Mouse (Mus musculus) adrenal gland, postnatal 4 days (tissue): ENCODE data around the gene Rab3c. TPM values are rescaled to one million over a fixed set of nuclear protein-coding genes. Genes with fewer than 3 reads are reported as not detected.
A peak's percentile ranks its signal among the peaks of the same experiment; 100 is the strongest.

Source experiments
- DNase-seq, 2 experiments: peaks; one replicate each; pipeline ENCODE4 v3.0.0; 2021 to 2022; ENCODE audit warnings: low spot score in 2 of 2, mixed read lengths in 2 of 2
- total RNA-seq, 2 experiments: library from RNA; stranded (reverse); gene quantifications; 2 replicates each; pipeline ENCODE4 v1.2.3; 2021

Rab3c gene
- total RNA-seq, 2 experiments from 2014 or later, result 35.8 to 41.8 TPM

- DNase-seq, result no peak
Measured at GRCm38 (mm10) chr13:110097424-110098050, 183.3 kb downstream of the Rab3c start.

GRCm38 (mm10) chr13:110094998-110095397 is 185.8 kb downstream of the Rab3c start:
- DNase-seq, result no peak

GRCm38 (mm10) chr13:110093720-110094685 is 186.8 kb downstream of the Rab3c start:
- DNase-seq, result no peak

DNA sequence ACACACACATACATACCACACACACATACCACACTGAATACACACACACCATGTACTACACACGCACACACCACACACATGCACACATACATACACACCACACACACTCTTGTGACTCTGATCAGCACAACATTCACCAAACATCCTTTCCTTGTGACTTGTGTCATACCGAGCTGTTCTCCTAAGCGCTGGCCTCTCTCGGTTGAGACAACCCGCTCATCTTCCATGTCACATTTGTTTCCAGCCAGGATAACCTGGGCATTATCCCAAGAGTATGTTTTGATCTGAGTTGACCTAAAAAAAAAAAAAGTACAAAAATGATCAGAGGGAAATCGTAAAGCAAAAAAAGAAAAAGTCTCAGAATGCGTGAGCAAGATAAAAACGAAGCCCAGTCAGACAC is 196.8 kb downstream of the Rab3c start:
- DNase-seq, result no peak

GRCm38 (mm10) chr13:110081174-110081573 is 199.6 kb downstream of the Rab3c start:
- no peak for DNase-seq

DNA sequence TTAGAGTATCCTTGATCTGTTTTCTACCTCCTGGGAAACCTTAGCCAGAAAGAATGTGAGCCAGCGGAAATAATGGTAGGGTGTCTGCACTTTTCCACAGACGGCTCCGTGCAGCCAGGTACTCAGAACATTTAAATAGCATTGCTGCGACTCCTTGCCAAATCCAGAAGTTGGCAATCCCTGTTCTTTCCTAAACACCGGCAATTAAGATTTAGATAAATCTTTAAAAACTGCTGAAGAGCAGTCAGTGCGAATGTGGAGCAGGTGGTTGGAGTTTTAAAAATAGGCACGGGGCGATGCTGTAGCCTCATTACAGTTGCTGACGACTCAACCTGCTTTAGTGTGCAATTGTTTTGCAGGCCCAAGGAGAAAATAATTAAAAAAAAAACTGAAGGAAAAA is 205.2 kb downstream of the Rab3c start:
- no peak for DNase-seq

- DNase-seq, result no peak
Measured at GRCm38 (mm10) chr13:110074180-110074579, 206.6 kb downstream of the Rab3c start.

- DNase-seq, result no peak
Measured at GRCm38 (mm10) chr13:110067149-110067548, 213.6 kb downstream of the Rab3c start.

DNA sequence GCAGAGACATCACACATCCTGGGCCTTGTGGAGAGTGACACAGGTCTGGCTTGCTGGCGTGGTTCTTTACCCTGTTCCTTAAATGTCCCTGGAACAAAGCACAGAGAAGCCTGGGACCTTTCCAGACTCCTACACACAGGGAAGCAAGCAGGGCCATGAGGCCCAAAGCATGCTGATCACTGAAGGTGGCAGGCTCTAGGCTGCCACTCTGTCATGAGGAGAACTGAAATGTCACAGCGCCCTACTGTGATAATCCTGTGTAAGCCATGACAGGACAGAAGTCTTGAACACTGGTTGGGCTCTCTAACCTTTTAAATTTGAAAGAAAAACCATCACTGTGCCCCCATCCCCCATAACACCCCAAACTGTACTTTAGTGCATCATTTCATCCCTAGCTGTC is 214.1 kb downstream of the Rab3c start:
- no peak for DNase-seq

- DNase-seq, result peak in 1 of 2 experiments; percentile 28
Measured at GRCm38 (mm10) chr13:110062835-110063411, 217.9 kb downstream of the Rab3c start.

DNA sequence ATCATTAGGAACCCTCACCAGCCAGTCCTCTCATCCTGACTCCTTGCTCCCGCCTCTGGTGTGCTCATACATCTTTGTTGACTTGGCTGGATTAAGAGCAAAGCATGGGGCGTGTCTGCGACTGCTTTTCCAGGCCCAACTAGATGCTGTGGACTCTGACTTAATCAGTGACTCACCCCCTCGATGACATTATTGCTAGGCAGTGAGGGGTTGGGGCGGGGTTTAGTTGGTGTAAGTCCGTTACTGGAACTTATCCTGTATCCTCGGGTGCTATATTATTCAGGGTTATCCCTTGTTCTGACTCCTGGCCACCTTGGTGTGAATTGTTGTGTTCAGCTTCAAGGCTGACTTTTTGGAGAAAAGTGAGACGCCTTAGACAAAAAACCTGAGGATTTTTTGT is 218.5 kb downstream of the Rab3c start:
- DNase-seq, result no peak

- no peak for DNase-seq
Measured at GRCm38 (mm10) chr13:110054538-110054937, 226.3 kb downstream of the Rab3c start.

DNA sequence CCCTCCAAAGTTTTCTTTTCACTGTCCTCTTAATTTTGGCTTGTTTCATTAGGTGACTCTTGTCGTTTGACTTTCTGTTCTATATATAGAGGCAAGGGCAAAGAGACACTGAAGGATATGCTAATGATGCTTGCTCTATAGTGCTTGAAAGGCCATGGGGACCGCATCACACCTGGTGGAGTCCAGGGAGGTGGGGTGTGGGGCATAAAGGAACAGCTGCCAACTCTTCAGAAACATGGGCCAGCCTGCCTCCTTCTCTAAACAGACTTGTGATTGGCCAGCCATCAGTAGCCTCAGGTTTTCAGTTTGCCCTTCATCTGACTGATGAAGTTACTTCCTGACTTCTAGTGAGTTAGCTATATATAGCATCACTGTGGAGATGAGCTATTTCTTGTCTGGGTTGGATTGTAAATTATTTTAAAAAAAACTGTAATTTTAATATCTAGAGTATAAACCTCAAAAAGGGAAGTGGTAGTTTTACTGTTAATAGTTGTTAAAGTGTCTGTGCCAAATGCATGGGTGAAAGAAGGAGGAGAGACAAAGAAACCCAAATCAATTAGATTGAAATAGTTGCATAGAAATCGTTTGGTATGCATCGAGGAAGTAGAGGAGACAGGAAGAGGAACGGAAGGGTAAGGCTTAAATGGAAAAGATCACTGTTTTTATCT is 231.9 kb downstream of the Rab3c start:
- DNase-seq, result no peak

GRCm38 (mm10) chr13:110044418-110044817 is 236.4 kb downstream of the Rab3c start:
- DNase-seq, result no peak

GRCm38 (mm10) chr13:110039779-110040498 is 240.9 kb downstream of the Rab3c start:
- DNase-seq, result no peak

GRCm38 (mm10) chr13:110039170-110039569 is 241.6 kb downstream of the Rab3c start:
- DNase-seq, result no peak

DNA sequence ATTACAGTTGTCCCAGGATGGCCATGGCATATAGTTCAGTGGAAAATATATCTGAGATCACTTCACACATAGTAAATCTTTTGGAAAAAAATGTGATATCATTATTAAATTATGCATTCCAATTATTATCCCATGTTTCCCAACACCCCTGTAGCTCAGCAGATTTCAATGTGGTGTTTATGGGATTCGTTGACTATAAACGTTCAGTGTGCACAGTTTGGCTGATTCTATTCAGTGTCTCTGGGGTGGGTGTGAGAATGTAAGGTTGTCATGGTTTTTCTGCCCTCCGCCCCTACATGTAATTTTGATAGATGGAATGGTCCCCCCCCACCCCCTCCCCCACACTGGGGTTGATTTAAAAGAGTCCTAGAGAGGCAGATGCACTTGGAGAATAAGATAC is 242.3 kb downstream of the Rab3c start:
- DNase-seq, result no peak

DNA sequence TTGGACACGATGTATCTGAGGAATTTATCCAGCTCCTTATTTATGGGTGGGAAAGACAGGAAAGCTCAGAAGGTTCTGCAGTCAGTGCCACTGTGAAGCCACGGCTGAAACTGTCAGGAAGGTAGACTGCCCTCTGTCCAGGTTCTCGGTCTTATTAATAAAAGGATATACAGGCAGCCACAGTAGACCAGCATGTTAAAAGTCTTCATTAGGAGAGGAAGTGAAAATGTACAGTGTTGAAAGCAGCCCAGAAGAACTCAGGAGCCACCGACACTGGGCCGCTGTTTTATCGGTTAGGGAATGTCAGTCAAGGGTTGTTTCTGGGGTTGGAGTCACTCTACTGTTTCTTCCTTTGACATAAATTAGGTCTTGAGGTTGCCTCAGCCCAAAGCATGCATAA is 245.9 kb downstream of the Rab3c start:
- DNase-seq, result no peak

DNA sequence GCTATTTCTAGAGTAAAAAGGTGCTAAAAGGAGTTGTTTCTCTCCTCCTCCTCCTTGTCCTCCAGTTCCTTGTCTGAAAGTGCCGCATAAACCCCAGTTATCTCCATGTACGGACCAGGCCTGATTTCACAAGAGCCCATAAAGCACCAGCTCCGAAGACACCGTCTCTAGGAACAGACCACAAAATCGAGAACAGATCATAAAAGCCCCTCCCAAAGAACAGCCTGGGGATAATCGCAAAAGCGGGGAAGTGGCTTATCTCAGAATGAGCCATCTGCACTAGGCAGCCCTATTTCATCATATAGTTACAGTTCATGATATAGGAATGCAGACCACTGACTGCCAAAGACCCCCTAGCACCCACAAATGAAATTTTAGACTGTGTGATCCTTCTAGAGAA is 246.8 kb downstream of the Rab3c start:
- DNase-seq, result no peak

GRCm38 (mm10) chr13:110031886-110032285 is 248.9 kb downstream of the Rab3c start:
- DNase-seq, result no peak

DNA sequence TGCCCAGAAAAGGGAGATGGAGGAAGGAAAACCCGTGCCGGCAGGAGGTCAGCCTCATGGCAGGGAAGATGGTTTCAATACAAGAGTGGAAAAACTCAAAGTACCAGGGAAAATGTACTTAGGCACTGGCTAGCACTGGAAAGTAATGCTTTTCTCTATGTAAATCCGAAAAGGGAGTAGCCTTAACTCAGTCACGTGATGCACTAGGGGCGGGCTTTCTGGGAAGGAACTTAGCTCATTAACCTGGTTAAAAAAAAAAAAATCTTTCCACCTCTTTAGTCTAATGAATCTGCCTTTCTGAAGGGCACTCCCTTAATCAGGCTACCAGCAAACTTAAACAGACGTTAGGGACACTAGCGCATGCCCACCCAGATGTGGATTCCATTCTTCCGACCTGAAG is 249.7 kb downstream of the Rab3c start:
- DNase-seq, result no peak
